Mouse (Mus musculus) CH12.LX (cell line): ENCODE data around the gene Mprip. TPM values are rescaled to one million over a fixed set of nuclear protein-coding genes. Genes with fewer than 3 reads are reported as not detected.

Experiments
- DNase-seq: peaks from one replicate; pipeline ENCODE4 v3.0.0-alpha.2; 2013; ENCODE audit errors: extremely low read depth
- H3K27ac ChIP-seq: 2 replicates; pipeline ENCODE4 v1.5.1; 2012; ENCODE audit warnings: low read depth, mild to moderate bottlenecking, control low read depth, moderate library complexity; ENCODE audit not compliant: insufficient read depth
- H3K27me3 ChIP-seq: replicated peaks from 2 replicates; pipeline ENCODE3; 2012; ENCODE audit warnings: inconsistent platforms
- H3K36me3 ChIP-seq, 2 experiments: replicated peaks in 1 of 2; 2 replicates each; pipeline versions ENCODE3 to v1.6.1; 2012; ENCODE audit warnings: inconsistent platforms in 1 of 2, low read length in 1 of 2, mild to moderate bottlenecking in 1 of 2, mixed read lengths in 1 of 2, moderate library complexity in 1 of 2; ENCODE audit not compliant: control insufficient read depth in 1 of 2, insufficient read depth in 1 of 2
- H3K4me1 ChIP-seq, 2 experiments: 2 replicates each; pipeline ENCODE4 v1.6.1; 2012; ENCODE audit warnings: inconsistent platforms in 1 of 2, moderate library complexity in 1 of 2; ENCODE audit not compliant: insufficient read depth in 2 of 2, control insufficient read depth in 1 of 2
- H3K4me2 ChIP-seq: 2 replicates; pipeline ENCODE4 v1.6.1; 2012; ENCODE audit warnings: low read depth, mild to moderate bottlenecking, control low read depth; ENCODE audit not compliant: poor library complexity, insufficient read depth, severe bottlenecking
- H3K4me3 ChIP-seq, 3 experiments: fragments of 150-350 bp in 1 of 3; sonication (generic) in 1 of 3; replicated peaks in 1 of 3; 2 replicates each; pipeline versions ENCODE3 to v1.5.1; 2011 to 2012; ENCODE audit warnings: low read depth in 2 of 3, low read length in 2 of 3, mild to moderate bottlenecking in 2 of 3, moderate library complexity in 2 of 3, control low read depth in 1 of 3, improper control_type of control experiment in 1 of 3, inconsistent platforms in 1 of 3, mixed read lengths in 1 of 3; ENCODE audit not compliant: poor library complexity in 1 of 3
- H3K79me2 ChIP-seq: replicated peaks from 2 replicates; pipeline ENCODE4 v1.6.1; 2012; ENCODE audit warnings: mild to moderate bottlenecking, moderate library complexity; ENCODE audit not compliant: control insufficient read depth, poor library complexity, insufficient read depth, severe bottlenecking; ENCODE audit errors: extremely low read depth
- H3K9ac ChIP-seq: 2 replicates; pipeline ENCODE4 v1.6.1; 2012; ENCODE audit warnings: low read depth, mild to moderate bottlenecking, control low read depth, moderate library complexity; ENCODE audit not compliant: insufficient read depth
- H3K9me3 ChIP-seq: replicated peaks from 2 replicates; pipeline ENCODE3; 2012; ENCODE audit warnings: low read length, inconsistent platforms, mixed read lengths
- CHD2 ChIP-seq: IDR thresholded peaks from 2 replicates; pipeline ENCODE4 v1.6.1; 2011; ENCODE audit warnings: low read length, improper control_type of control experiment
- CTCF ChIP-seq, 2 experiments: IDR thresholded peaks in 1 of 2; conservative IDR thresholded peaks in 1 of 2; 2 replicates each; pipeline ENCODE4 v1.5.1; 2011 to 2012; ENCODE audit warnings: low read depth in 2 of 2, low read length in 2 of 2, improper control_type of control experiment in 1 of 2, inconsistent platforms in 1 of 2, mild to moderate bottlenecking in 1 of 2, moderate library complexity in 1 of 2
- E2F4 ChIP-seq: IDR thresholded peaks from 2 replicates; pipeline ENCODE4 v1.6.1; 2011; ENCODE audit warnings: low read depth, low read length, improper control_type of control experiment; ENCODE audit not compliant: insufficient replicate concordance
- EP300 ChIP-seq: IDR thresholded peaks from 2 replicates; pipeline ENCODE4 v1.6.1; 2011; ENCODE audit warnings: low read length, improper control_type of control experiment
- JUN ChIP-seq: IDR thresholded peaks from 2 replicates; pipeline ENCODE4 v1.6.1; 2011; ENCODE audit warnings: low read depth, mild to moderate bottlenecking, low read length, improper control_type of control experiment, moderate library complexity; ENCODE audit not compliant: insufficient read depth
- KAT2A ChIP-seq: IDR thresholded peaks from 2 replicates; pipeline ENCODE4 v1.6.1; 2012; ENCODE audit warnings: low read length, improper control_type of control experiment, inconsistent platforms; ENCODE audit not compliant: insufficient replicate concordance
- MAFK ChIP-seq: IDR thresholded peaks from 2 replicates; pipeline ENCODE4 v1.6.1; 2011; ENCODE audit warnings: low read length, improper control_type of control experiment; ENCODE audit not compliant: insufficient replicate concordance
- MAZ ChIP-seq: IDR thresholded peaks from 2 replicates; pipeline ENCODE4 v1.6.1; 2012; ENCODE audit warnings: low read depth, mild to moderate bottlenecking, inconsistent platforms, low read length, improper control_type of control experiment, moderate library complexity
- MYC ChIP-seq: IDR thresholded peaks from 2 replicates; pipeline ENCODE4 v1.6.1; 2011; ENCODE audit warnings: low read depth, mild to moderate bottlenecking, improper control_type of control experiment, low read length
- NRF1 ChIP-seq: IDR thresholded peaks from 2 replicates; pipeline ENCODE4 v1.6.1; 2014; ENCODE audit warnings: low read depth, mild to moderate bottlenecking, inconsistent platforms, low read length, improper control_type of control experiment, moderate library complexity
- PAX5 ChIP-seq: IDR thresholded peaks from 2 replicates; pipeline ENCODE4 v1.6.1; 2012; ENCODE audit warnings: low read length, inconsistent platforms, mixed read lengths
- POLR2AphosphoS2 ChIP-seq: IDR thresholded peaks from 2 replicates; pipeline ENCODE4 v1.6.1; 2011; ENCODE audit warnings: low read depth, low read length, improper control_type of control experiment
- SMC3 ChIP-seq: IDR thresholded peaks from 2 replicates; pipeline ENCODE4 v1.6.1; 2011; ENCODE audit warnings: low read depth, low read length, improper control_type of control experiment
- UBTF ChIP-seq: IDR thresholded peaks from 2 replicates; pipeline ENCODE4 v1.6.1; 2012; ENCODE audit warnings: low read depth, mild to moderate bottlenecking, inconsistent platforms, low read length, improper control_type of control experiment, moderate library complexity
- ZC3H11A ChIP-seq: IDR thresholded peaks from 2 replicates; pipeline ENCODE4 v1.6.1; 2012; ENCODE audit warnings: low read depth, mild to moderate bottlenecking, inconsistent platforms, low read length, improper control_type of control experiment
- dilution Hi-C: fragments of 300-500 bp; cut with MboI; formaldehyde crosslinking; loops from 2 replicates; pipeline ENCODE4 v1.14.3; 2020; ENCODE audit warnings: low sequenced_read_pairs; ENCODE audit not compliant: extremely low pct_unique_long_range_greater_than_20kb, extremely low pct_ligation_motif_present
- in situ Hi-C: fragments of 300-500 bp; cut with MboI; formaldehyde crosslinking; loops from 3 replicates; pipeline ENCODE4 v1.14.3; 2019; ENCODE audit warnings: low sequenced_read_pairs, low pct_ligation_motif_present, low pct_unique_long_range_greater_than_20kb, mixed read lengths
- polyA plus RNA-seq: library from polyadenylated mRNA; unstranded; fragments of >175 nt; gene quantifications from 2 replicates; pipeline ENCODE4 v1.2.1, GENCODE M21; 2012; ENCODE audit warnings: low read depth; ENCODE audit not compliant: insufficient read length
- total RNA-seq, 2 experiments: library from RNA; depleted of rRNA; stranded (reverse); fragments of 300-350 nt in 1 of 2; fragments of >200 nt in 1 of 2; gene quantifications; 2 replicates each; pipeline ENCODE4 v1.2.3; 2012 to 2014

The Mprip gene
- total RNA-seq (2012; rRNA removed) (59.5 and 71.6 TPM in 2 replicates), total RNA-seq (2014; rRNA removed) (45.6 and 50.6 TPM in 2 replicates), polyA plus RNA-seq (52.8 and 56.4 TPM in 2 replicates)

DNA sequence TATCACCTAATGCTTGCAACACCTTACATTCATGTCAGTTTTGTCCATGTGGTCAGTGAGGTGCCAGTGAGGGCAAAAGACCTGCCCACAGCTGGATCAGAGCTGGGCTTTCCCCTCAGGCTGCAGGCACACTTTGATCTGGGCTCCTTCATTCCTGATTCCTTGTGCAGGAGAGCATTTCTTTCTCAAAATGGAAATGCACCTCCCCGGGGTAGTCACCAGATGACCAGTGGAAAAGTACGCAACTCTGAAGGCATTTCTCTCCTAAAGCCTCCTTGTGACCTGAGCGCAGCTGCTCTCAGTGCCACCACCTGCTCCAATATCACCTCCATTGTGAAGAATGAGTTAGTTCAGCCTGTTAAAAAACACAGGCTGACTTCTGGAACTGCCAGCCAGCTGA lies at the start of gene Mprip:
Mprip (plus strand) TSS at position 301 of the 400 bp plus-strand sequence.
- Histone ChIP-seq H3K4me2 (peak within 1 kb of the TSS; percentile 45), H3K36me3 (peaks cover 0 to 4% of the 10 kb centered on the region in 2 experiments), H3K4me1 (peaks cover 10 to 34% of the 10 kb centered on the region in 2 experiments), H3K79me2 (peaks cover 7% of the 10 kb centered on the region; the same call in 1 of the 2 replicates), H3K27ac (no peak within 1 kb of the TSS), H3K9ac (peak within 1 kb of the TSS; percentile 66), H3K27me3 (peaks cover 13% of the 10 kb centered on the region), H3K4me3 (peak within 1 kb of the TSS; percentile 61 to 76 (median 73)), H3K9me3 (no peaks in the 10 kb centered on the region)
- DNase-seq: no peak
- dilution Hi-C loops (no loop called here), in situ Hi-C loops (no loop called here)
- no peak for TF ChIP-seq JUN
- TF ChIP-seq ZC3H11A: no peak
- no peak for TF ChIP-seq CHD2
- TF ChIP-seq SMC3: no peak
- TF ChIP-seq EP300: no peak

DNA sequence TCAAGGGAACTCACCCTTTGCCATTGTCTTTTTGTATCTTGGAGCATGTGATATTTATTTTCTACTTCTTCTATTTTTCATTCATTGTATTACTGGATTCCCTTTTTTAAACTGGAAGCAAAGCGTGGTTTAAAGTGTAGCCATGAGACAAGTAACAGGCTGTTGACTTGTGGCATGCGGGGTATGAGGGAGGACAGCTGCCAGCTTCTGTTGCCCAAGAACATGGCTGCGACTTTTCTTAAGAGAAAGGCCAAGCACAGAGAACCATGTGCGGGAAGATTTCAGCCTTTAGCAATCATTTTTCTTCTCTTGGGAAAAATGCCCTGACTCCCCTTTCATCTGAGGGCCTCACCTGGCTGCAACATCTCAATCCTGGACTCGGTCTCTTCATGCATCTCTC lies 49.5 kb upstream of the Mprip start:
- Histone ChIP-seq H3K36me3 (no peaks in the 10 kb centered on the region), H3K4me1 (no peaks in the 10 kb centered on the region), H3K4me3 (no peak overlapping the region), H3K27ac (no peak overlapping the region), H3K79me2 (no peaks in the 10 kb centered on the region), H3K27me3 (peaks cover 57% of the 10 kb centered on the region), H3K9me3 (no peaks in the 10 kb centered on the region), H3K9ac (no peak overlapping the region), H3K4me2 (no peak overlapping the region)
- no peak for TF ChIP-seq CTCF (conservative IDR thresholded peaks at IDR 0.05 in 1 of 2, IDR thresholded peaks at IDR 0.05 in 1 of 2; ENCODE audit: low read depth in 2 of 2, low read length in 2 of 2)
- TF ChIP-seq UBTF: no peak
- no peak for TF ChIP-seq MYC
- TF ChIP-seq E2F4: no peak
- no peak for TF ChIP-seq JUN
- no peak for TF ChIP-seq POLR2AphosphoS2
- TF ChIP-seq KAT2A: no peak
- TF ChIP-seq MAZ: no peak
- no peak for TF ChIP-seq PAX5
- no peak for TF ChIP-seq MAFK
- TF ChIP-seq NRF1: no peak
- dilution Hi-C loops: loop anchor here (25.0 kb wide), 1 partner anchor 176 kb away; the partner anchor contains the start of gene Pld6
- in situ Hi-C loops: no loop called here
- DNase-seq: no peak
